Mouse (Mus musculus): ENCODE results near the gene Map4.

Map4 gene

GRCm38 (mm10) chr9:110019224-110019623 is 88.0 kb downstream of the Map4 start:
- DNase-seq, result peak; percentile 41

DNA sequence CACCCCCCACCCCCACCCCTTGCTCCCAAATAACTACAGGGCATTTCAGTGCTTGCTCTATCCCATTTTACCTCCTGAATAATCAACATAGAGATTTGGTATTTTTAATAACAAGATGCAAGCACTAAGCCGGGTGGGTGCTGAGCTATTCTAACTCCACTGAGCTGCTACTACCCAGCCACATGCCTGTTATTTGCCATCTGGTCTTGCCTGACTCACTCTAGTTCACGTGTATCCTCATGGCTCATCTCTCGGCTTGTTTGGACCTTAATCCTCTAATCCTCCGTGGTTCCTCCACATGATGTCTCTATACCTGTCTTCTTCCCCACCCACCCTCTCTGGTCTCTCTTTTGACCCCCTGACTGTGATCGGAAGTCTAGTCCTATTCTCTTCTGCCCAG is 89.1 kb downstream of the Map4 start:
- DNase-seq, result no peak

GRCm38 (mm10) chr9:110021463-110021862 is 90.2 kb downstream of the Map4 start:
- no peak for DNase-seq

DNA sequence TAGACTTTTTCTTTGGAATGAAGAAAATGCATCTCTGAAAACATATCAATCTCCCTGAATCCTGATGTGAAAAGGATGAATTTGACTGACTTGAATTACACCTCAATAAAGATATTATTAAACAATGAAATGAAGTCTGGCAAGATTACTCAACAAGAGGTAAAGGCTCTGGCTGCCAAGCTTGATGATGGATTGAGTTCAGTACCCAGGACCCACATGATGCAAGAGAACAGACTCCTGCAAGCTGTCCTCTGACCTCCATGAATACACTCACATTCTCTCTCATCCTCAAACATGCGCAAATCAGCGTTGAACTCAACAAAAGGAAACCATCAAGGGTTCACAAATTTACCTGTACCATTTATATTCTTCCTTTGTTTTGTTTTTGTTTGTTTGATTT is 90.9 kb downstream of the Map4 start:
- DNase-seq, result no peak

- no peak for DNase-seq
Observed at GRCm38 (mm10) chr9:110035091-110035490, 103.8 kb downstream of the Map4 start.

- DNase-seq, result no peak
Observed at GRCm38 (mm10) chr9:110037895-110038294, 106.6 kb downstream of the Map4 start.

DNA sequence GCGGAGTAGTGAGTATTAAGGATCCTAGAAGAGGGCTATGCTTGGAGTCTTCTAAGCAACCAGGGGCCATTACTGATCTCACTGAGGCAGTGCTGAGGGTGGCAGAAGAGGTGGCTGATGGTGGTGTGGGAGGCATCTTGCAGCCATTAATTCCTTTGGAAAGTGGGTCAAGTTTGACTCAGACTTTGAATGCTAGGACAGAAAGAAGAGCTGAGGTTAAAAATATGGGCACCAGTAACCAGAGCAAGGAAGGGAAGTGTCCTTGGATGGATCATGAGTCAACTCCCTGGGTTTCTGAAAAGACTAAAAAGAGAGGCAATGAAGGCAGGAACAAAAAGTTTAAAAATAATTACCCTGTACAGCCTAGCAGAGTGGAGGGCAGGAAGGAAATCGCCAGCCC is 107.2 kb downstream of the Map4 start:
- no peak for DNase-seq

GRCm38 (mm10) chr9:110044373-110044772 is 113.1 kb downstream of the Map4 start:
- no peak for DNase-seq

DNA sequence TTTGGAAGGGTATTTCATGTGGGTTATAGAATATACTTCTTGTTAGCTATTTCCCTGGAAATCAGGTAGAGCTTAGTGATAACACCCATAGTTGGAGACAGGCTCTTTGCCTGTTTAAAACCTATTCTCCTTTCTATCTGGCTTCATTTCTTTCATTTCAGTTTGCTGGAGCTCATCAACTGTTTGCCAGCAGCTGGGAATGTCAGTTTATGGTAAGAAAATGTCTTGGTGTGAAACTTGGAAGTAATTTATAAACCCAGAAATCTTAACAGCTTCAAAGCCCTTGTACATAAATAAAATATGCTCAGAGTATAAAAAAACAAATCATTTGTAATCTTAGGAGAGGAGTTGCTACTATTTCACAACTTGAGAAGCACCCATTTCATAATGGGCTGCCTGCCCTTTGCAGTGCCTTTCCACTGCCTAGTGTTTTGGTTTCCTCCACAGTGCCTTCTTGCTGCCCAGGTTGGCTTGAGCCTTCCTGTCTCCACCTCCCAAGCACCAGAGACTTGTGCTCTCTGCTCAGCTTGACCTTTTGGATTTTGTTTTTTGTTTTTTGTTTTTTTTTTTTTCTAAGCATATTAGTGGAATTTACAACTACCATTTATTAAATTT is 114.6 kb downstream of the Map4 start:
- DNase-seq, result no peak

GRCm38 (mm10) chr9:110047260-110047659 is 116.0 kb downstream of the Map4 start:
- no peak for DNase-seq

DNA sequence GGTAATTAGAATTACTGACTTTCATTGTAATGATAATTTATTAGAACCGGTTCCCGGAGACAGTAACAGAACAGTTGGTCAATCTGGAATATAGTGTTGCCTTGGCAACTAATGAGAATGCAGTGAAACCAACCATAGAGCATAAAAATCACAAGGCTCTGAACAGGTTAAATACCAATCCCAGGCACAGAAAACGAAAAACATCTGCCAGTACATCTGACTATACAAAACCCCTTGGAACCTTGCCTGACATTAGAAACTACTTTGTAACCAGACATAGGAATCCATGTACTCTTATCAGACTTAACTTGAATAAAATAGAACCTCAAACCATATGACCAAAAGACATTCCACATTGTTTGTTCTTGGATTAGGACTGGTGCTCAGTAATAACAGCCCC is 116.6 kb downstream of the Map4 start:
- no peak for DNase-seq

DNA sequence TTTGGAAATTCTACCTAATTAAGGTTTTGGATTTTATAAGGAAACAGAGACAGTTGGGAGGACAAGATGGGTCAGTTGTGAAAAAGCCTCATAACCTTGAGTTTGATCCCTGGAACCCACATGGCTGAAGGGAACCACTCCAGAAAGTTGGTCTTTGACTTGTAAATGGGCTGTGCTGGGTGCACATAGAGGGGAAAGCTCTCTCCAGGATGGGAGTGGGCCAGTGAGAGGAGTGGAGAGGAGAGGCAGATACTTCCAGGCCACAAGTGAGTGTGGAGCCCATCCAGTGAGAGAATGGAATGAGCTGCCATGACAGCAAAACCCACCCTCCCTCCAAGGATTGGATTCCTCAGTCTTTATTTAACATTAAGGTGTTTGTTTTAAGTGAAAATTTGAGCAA is 119.9 kb downstream of the Map4 start:
- DNase-seq, result no peak

DNA sequence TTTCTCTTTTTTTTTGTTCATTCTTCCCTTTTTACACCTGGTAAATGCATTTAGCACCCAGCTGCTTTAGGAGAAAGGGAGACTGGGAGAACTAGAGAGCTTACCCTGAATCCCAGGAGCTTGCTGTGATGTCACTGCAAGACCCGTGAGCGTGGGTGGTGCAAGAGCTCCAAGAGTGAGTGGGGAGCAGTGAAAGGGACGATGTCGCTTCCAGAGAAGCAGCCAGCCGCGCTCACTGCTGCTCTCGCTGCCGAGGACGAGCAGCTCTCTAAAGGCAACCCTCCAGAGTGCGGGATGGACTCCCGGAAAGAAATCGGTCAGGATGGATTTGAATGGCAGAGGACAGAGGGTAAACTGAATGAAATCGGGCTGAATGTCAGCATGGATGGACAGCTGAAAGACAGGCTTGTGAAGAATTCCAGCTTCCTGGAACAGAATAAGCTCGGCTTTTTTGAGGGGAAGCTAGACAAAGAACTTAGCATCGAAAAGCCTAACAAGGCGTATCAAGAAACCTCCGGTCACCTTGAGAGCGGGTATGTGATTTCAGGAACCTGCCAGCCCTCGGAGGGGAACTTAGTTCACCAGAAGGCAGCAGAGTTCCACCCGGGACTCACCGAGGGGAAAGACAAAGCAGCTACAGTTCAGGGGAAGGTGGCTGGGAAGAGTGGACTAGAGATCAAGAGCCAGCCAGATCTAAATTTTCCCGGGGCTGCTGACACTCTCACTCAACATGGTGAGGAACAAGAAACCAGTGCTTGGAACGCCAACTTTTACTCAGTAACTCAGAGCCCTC is 120.8 kb downstream of the Map4 start:
- no peak for DNase-seq

- no peak for DNase-seq
Observed at GRCm38 (mm10) chr9:110052951-110053304, 121.7 kb downstream of the Map4 start.

- peak; percentile 12 for DNase-seq
Observed at GRCm38 (mm10) chr9:110053305-110054079, 122.2 kb downstream of the Map4 start.

DNA sequence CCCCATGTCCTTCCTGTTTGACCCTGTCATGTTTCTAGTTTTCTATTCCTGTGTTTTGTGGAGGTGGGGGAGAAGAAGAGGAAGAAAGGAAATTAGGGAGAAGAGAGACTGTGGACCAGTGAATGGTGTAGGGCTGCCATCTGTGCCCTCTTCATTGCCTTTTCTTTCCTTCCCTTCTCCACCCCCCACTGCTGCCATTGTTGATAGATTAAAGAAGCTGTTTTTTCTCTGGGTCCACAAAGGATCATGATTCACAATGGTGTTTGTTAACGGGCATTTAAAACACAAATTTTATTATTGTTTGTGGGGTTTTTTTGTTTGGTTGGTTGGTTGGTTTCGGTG is 122.8 kb downstream of the Map4 start:
- no peak for DNase-seq

GRCm38 (mm10) chr9:110054781-110055180 is 123.5 kb downstream of the Map4 start:
- DNase-seq, result no peak

GRCm38 (mm10) chr9:110057200-110057599 is 125.9 kb downstream of the Map4 start:
- peak; percentile 22 for DNase-seq

GRCm38 (mm10) chr9:110060761-110061160 is 129.5 kb downstream of the Map4 start:
- DNase-seq, result no peak

- no peak for DNase-seq
Observed at GRCm38 (mm10) chr9:110062405-110062804, 131.1 kb downstream of the Map4 start.

DNA sequence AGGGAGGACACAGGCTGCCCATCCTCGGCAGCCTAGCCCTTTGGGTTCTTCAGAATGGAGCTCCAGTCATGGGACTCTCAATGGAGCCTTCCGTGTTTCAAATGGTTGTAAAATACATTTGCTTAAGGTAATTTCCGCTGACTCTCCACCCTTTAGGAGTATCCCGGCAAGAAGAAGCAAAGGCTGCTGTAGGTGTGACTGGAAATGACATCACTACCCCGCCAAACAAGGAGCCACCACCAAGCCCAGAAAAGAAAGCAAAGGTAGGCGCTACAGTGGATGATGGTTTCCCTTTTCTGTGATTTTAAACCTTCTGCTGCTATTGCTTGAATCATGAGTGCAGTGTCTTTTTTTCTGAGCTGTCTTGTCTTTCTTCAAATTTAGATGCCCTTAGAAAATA is 131.6 kb downstream of the Map4 start:
- no peak for DNase-seq

- no peak for DNase-seq
Observed at GRCm38 (mm10) chr9:110064641-110065040, 133.4 kb downstream of the Map4 start.

DNA sequence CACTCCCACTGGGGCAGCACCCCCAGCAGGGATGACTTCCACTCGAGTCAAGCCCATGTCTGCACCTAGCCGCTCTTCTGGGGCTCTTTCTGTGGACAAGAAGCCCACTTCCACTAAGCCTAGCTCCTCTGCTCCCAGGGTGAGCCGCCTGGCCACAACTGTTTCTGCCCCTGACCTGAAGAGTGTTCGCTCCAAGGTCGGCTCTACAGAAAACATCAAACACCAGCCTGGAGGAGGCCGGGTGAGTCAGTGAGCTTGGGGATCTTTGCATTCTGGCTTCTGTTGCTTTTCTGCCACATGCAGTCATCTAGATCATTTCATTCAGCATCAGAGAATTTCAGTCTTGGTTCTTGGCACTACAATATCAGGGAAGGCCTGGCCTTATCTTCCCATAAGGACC is 137.5 kb downstream of the Map4 start:
- no peak for DNase-seq

GRCm38 (mm10) chr9:110070358-110070757 is 139.1 kb downstream of the Map4 start:
- peak; percentile 30 for DNase-seq
